Mouse (Mus musculus) gastrocnemius, adult 8-10 months (tissue): ENCODE measurements around the gene Pcnx4. TPM values are rescaled to one million over a fixed set of nuclear protein-coding genes. Genes with fewer than 3 reads are reported as not detected.

Source experiments
- DNase-seq, 2 experiments: peaks; one replicate each; pipeline ENCODE4 v3.0.0; 2022; ENCODE audit warnings: low spot score in 2 of 2
- total RNA-seq, 4 experiments: library from RNA; stranded (reverse); gene quantifications; 2 replicates each; pipeline ENCODE4 v1.2.4; 2022

Pcnx4 gene
- total RNA-seq: 1 to 10 TPM; 2.8 to 3.5 (median 3.3) TPM

GRCm38 (mm10) chr12:72536021-72536597, at the start of gene Pcnx4:
Gene Pcnx4 (plus strand): TSS chr12:72536383.
- peak; percentile 97 for DNase-seq

GRCm38 (mm10) chr12:72487498-72487897, 48.7 kb upstream of the Pcnx4 start:
- DNase-seq: no peak

GRCm38 (mm10) chr12:72489995-72490394, 46.2 kb upstream of the Pcnx4 start:
- no peak for DNase-seq

DNA sequence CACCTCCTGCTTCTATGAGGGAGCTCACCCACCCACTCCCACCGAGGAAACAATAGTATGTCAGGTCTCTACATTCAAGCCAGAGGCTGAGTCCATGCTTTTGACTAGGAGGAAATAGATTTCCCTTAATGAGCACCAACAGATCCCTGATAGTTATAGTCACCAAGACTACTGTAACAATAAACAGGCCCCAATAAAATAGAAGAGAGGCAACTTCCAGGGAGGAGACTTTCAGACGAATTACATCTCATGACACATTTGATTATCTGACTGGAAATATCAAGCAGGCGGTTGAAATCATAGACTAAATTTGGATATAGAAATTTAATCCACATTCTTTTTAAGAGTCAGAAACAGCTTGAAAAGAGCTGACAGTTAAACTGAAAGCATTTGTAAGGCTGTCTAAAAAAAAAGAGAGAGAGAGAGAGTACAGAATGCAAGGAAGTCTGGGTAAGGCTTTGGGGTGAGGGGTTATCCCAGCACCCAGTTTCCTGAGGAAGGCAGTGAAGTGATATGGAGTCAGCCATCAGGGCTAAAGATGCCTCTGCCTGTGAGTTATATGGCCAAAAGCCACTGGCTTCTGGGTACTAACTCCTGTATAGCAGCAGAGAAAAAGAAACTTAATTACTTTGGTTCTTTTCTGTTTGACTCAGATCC, 45.0 kb upstream of the Pcnx4 start:
- DNase-seq: no peak

GRCm38 (mm10) chr12:72496866-72497600, 39.1 kb upstream of the Pcnx4 start:
- no peak for DNase-seq

DNA sequence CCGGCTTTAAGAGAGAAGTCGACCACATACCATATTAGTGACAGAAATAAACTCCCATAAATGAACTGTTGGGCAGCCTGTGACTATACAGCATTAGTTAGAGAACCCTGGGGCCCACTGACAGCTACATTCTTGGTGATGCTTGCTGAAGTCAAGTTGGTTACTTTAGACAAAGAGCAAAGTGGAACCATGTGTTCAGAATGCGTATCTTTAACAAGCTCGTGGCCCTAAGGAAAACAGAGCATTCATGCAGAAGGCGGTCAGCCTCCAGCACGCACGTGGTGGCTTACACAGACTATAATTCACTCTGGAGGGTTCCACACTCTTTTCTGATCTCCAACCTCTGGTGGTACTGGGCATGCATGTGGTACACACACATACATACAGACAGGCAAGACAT, 26.6 kb upstream of the Pcnx4 start:
- DNase-seq: no peak

- no peak for DNase-seq
Measured at GRCm38 (mm10) chr12:72515446-72515845, 20.7 kb upstream of the Pcnx4 start.

DNA sequence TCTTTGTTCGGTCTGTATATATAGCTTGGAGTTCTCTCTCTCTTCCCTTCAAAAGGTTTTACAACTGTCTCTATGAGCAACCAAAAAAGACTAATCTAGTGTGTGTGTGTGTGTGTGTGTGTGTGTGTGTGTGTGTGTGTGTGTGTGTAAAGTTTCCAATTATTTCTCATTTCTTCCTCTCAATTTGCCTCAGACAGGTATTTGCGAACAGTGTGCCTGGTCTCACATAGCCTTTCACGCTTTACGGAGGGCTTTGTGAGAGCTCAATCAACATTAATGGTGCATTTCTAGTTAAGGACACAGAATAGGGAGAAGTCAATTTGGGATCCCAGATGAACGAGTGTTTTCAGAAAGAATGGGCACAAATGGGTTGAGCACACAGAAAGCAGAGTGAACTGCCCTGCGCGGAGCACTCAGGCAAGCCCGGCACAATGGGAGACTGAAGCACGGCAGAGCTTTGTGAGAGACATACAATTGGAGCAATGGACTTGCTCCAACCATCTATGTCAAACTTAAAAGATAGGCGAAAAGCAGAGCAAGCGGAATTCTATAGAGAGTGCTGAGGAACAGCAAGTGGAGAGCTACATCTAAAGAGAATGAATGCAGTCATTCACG, 18.0 kb upstream of the Pcnx4 start:
- no peak for DNase-seq

DNA sequence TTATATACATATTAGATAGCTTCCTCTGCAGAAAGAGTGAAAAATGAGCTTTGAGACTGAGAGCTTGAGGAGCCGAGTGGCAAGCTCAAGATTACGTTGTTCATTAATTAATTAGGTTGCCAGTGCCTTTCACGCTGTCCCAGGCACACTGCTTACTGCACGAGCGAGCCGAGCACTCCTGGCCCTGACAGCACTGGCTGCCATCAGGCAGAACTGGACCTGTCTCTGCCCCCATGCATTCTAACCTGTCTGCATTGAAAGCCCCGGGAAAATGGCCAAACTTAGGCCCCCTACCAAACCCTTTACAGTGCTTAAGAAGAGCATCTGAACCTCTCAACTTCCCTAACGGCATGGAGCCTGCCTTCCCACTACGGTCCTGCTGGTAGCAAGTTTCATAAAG, 16.8 kb upstream of the Pcnx4 start:
- no peak for DNase-seq

GRCm38 (mm10) chr12:72519855-72520254, 16.3 kb upstream of the Pcnx4 start:
- DNase-seq: no peak

DNA sequence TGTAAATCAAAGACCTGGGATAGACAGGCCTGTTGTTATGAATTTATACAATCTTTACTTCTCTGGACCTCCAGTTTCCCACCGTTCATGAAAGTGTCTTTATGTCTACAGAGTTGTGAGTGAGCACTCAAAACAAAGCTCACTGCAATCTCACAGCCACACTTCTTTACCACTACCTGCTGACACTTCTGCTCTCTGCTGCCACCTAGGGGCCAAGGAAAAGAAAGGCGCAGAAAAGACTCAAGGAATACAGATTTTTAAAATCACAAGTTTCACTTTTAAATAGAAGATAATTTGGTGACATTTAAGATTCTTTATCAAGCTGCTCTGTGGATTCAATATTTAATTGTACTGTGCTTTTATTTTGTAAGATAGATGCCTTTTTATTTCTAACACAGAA, 15.5 kb upstream of the Pcnx4 start:
- DNase-seq: no peak

DNA sequence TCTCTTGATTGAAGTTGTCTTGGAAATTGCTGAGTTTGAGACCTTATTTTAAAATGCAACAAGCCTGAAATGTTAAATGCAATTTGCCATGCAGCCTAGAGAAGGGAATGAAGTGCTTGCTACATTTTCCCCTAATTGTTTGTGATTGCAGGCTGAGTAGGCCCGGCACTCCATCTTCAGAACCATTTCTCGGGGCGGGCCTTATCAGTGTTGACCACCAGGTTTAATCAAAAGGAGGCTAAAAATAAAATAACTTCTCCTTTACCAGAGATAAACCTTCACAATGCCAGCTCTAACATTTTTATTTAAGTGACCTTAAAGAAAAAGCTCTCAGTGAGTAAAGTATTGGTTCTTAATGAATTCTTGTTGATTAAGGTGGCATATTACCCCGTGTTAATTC, 10.6 kb upstream of the Pcnx4 start:
- no peak for DNase-seq

- DNase-seq: no peak
Measured at GRCm38 (mm10) chr12:72532303-72532702, 3.9 kb upstream of the Pcnx4 start.

DNA sequence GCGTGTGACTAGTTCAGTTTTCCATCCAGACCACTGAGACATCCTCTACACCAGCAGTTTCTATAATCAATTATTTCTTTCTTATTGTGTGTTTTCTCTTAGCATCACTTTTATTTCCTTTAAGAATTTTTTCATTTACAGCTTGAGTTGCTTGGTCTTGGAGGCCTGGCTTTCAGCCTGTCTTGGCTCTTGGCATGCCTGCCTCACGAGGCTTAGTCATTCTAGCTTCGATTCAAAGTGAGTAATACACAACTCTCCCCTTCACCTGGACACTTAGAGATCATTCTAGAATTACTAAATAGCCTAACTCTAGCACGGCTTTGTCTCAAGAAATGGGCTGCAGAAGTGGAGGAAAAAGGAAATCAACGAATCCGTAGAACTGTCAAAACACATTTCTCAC, 2.2 kb upstream of the Pcnx4 start:
- DNase-seq: no peak

- no peak for DNase-seq
Measured at GRCm38 (mm10) chr12:72535599-72535998, 584 bp upstream of the Pcnx4 start.

- no peak for DNase-seq
Measured at GRCm38 (mm10) chr12:72538571-72538970, 2.4 kb downstream of the Pcnx4 start.

DNA sequence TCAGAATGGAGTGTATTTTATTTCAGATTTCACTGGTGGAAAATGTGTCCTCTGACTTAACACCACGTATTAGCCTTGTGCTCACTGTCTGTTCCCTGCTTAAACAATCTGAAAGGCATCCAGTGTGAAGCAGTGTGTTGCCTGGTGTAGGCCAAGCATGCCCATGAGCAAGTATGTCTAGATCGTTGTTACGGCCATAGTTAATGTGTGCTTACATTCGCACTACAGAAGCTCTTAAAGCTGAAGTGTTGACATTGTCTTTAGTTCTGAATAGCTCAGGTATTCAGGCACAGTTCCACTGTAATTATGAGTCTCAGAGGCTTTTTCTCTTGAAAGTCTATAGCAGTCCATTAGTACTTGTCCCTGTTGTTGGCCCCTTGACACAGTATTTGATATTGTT, 18.2 kb downstream of the Pcnx4 start:
- no peak for DNase-seq

GRCm38 (mm10) chr12:72564281-72564795, 28.2 kb downstream of the Pcnx4 start:
- DNase-seq: no peak

DNA sequence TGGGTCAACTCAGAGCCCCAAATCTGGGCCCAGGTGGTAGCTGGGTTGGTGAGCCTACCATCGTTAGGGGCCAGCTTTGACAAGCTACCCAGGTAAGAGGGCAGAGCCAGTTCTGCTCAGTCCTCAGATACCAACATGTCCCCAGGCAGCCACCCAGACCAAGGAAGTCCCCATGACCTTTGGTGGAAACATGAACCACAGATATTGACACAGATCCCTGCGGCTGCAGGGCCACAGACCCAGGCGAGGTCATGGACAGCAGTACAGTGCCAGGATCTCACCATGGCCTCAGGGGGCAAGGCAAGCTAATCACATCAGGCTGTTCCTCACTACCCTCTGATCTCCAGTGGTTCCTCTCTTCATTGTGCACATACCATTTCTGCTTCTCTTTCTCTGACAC, 45.8 kb downstream of the Pcnx4 start:
- DNase-seq: no peak

- no peak for DNase-seq
Measured at GRCm38 (mm10) chr12:72583099-72583498, 46.9 kb downstream of the Pcnx4 start.

DNA sequence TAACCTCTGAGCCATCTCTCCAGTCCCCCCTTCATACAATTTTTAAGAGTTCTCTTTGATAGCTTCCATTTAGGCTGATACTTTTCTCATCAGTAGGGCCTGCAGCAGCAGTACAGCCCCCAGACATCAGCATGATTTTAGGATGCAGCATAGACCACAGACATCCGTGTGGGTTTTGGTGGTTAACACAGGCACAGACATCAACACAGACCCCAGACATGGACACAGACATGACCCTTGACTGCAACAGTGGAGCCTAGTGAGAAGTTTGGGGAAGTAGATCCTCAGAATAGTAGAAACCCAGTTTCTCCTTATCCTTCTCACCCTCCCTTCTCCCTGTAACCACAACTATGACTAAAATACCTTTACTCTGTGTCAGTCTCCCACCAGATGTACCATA, 49.2 kb downstream of the Pcnx4 start:
- no peak for DNase-seq

DNA sequence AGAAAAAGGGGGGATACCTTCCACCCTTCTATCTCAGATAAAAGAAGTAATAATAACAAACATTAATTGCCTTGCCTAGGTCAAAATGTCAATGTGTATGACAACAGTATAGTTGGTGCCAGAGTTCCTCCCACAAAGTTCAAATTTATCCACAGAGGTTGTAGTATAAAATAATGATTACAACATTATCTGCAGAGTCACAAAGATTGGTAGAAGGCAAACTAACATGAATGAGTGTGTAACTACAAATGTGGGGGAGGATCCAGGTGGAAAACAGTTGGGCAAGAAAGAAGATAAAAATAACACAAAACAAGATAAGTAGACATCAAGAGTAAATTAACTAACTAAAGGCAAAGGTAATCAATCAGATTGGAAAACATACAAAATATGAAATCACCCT, 56.8 kb downstream of the Pcnx4 start:
- DNase-seq: no peak
